24 mouse cellular contexts compared by ENCODE assay signal in the genomic region with DNA sequence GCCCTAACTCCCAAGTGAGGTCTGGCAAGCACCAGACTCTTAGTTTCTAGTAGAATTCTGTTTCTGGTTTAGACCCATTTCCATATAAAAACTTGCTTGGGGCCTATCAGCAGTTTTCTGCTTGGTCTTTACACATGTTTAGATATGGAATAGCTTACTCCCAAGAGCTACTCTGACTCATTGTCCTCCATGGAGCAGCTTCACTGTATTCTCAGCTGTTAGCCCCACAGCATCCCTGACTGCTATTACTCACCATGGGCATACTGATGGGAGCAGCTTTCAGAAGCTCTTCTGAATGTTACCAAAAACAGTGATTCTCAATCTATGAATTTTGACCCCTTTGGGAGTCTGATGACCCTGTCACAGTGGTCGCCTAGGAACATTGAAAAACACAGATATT.
DNase-seq lines count a peak whose midpoint lies in the region; ATAC-seq and TF ChIP-seq lines count a peak whose summit lies in the region.
"Had no signal": no experiment of that assay in that cellular context is flagged by ENCODE, and none has a peak within 500 bp of the region (broad histone marks: within the 10 kb centered on the region; RNA-seq: fewer than 3 reads in every experiment).

No protein-coding gene starts in this region.

- TF ChIP-seq POLR2A in myocyte (IDR thresholded peaks at IDR 0.05; ENCODE audit: insufficient read length, low read depth): no peak

- no peak overlapping the region for H3K27ac ChIP-seq in heart, embryonic 12.5 days (ENCODE audit: poor library complexity, severe bottlenecking)
- no peak overlapping the region for H3K27ac ChIP-seq in hindbrain, postnatal 0 days
- H3K27ac ChIP-seq: embryonic facial prominence, embryonic 13.5 days; embryonic facial prominence, embryonic 15.5 days; forebrain, embryonic 10.5 days; forebrain, embryonic 12.5 days had no signal

- no peaks in the 10 kb centered on the region for H3K27me3 ChIP-seq in C2C12 (ENCODE audit: control insufficient read depth, insufficient read depth, insufficient read length)
- H3K27me3 ChIP-seq in myocyte (ENCODE audit: control insufficient read depth, insufficient read depth, insufficient read length): no peaks in the 10 kb centered on the region
- no peaks in the 10 kb centered on the region for H3K27me3 ChIP-seq in heart, embryonic 12.5 days (replicated peaks)
- no peaks in the 10 kb centered on the region for H3K27me3 ChIP-seq in hindbrain, postnatal 0 days (ENCODE audit: insufficient read depth, low read length)
- H3K27me3 ChIP-seq: embryonic facial prominence, embryonic 13.5 days; embryonic facial prominence, embryonic 15.5 days; forebrain, embryonic 12.5 days; Patski had no signal

- no peaks in the 10 kb centered on the region for H3K79me3 ChIP-seq in C2C12 (ENCODE audit: low read depth)

- no peak for ATAC-seq in heart, embryonic 12.5 days (ENCODE audit: insufficient number of reproducible peaks, low FRiP score)
- no peak for ATAC-seq in hindbrain, postnatal 0 days
- ATAC-seq: activated CD4-positive, CD25-positive, alpha-beta regulatory T cell, adult 4 months; forebrain, embryonic 14.5 days; forebrain, embryonic 16.5 days; Patski had no signal

- H3K4me1 ChIP-seq in heart, embryonic 12.5 days (replicated peaks): no peaks in the 10 kb centered on the region
- H3K4me1 ChIP-seq in hindbrain, postnatal 0 days (ENCODE audit: insufficient read depth, low read length): no peaks in the 10 kb centered on the region
- H3K4me1 ChIP-seq: embryonic facial prominence, embryonic 13.5 days; embryonic facial prominence, embryonic 15.5 days; forebrain, embryonic 10.5 days; forebrain, embryonic 12.5 days had no signal

- H3K79me2 ChIP-seq in C2C12 (ENCODE audit: control insufficient read depth, insufficient read depth) (no peaks in the 10 kb centered on the region), myocyte (ENCODE audit: control insufficient read depth, insufficient read depth) (no peaks in the 10 kb centered on the region)

- no peak overlapping the region for H3K9ac ChIP-seq in heart, embryonic 12.5 days
- no peak overlapping the region for H3K9ac ChIP-seq in hindbrain, postnatal 0 days (replicated peaks; ENCODE audit: low read length)
- H3K9ac ChIP-seq: embryonic facial prominence, embryonic 13.5 days; embryonic facial prominence, embryonic 15.5 days; forebrain, embryonic 12.5 days had no signal

- WGBS in heart, embryonic 12.5 days: 75% methylated on average over 1 of the region's 1 CpGs
- 80% methylated on average over 1 of the region's 1 CpGs for WGBS in hindbrain, postnatal 0 days

- H3ac ChIP-seq in C2C12 (ENCODE audit: control insufficient read depth, insufficient read length, low read depth): no peak overlapping the region
- H3ac ChIP-seq in myocyte (ENCODE audit: control insufficient read depth, insufficient read length): no peak overlapping the region

- H3K4me2 ChIP-seq in myocyte (ENCODE audit: low read depth): no peak overlapping the region
- H3K4me2 ChIP-seq in heart, embryonic 12.5 days: no peak overlapping the region
- H3K4me2 ChIP-seq in hindbrain, postnatal 0 days (ENCODE audit: low read depth, low read length): no peak overlapping the region
- H3K4me2 ChIP-seq: embryonic facial prominence, embryonic 13.5 days; embryonic facial prominence, embryonic 15.5 days; forebrain, embryonic 12.5 days had no signal

- TF ChIP-seq CTCF in C2C12 (IDR thresholded peaks at IDR 0.05; ENCODE audit: control insufficient read depth, insufficient read depth, insufficient read length): no peak
- no peak for TF ChIP-seq CTCF in hindbrain, postnatal 0 days (IDR thresholded peaks at IDR 0.05; ENCODE audit: low read depth)

- H3K4me3 ChIP-seq in C2C12 (ENCODE audit: insufficient read depth, poor library complexity, severe bottlenecking): no peak overlapping the region
- no peak overlapping the region for H3K4me3 ChIP-seq in myocyte
- no peak overlapping the region for H3K4me3 ChIP-seq in heart, embryonic 12.5 days
- no peak overlapping the region for H3K4me3 ChIP-seq in hindbrain, postnatal 0 days (ENCODE audit: low read length)
- H3K4me3 ChIP-seq: embryonic facial prominence, embryonic 13.5 days; embryonic facial prominence, embryonic 15.5 days; erythroblast, embryonic 14.5 days; forebrain, embryonic 10.5 days; forebrain, embryonic 12.5 days had no signal

- no peaks in the 10 kb centered on the region for H3K9me3 ChIP-seq in heart, embryonic 12.5 days (replicated peaks)
- peaks cover 4% of the 10 kb centered on the region; the same call in 1 of the 2 replicates for H3K9me3 ChIP-seq in hindbrain, postnatal 0 days (ENCODE audit: low read length)
- H3K9me3 ChIP-seq: embryonic facial prominence, embryonic 13.5 days; embryonic facial prominence, embryonic 15.5 days; forebrain, embryonic 10.5 days; forebrain, embryonic 12.5 days had no signal

- no peaks in the 10 kb centered on the region for H3K36me3 ChIP-seq in C2C12 (ENCODE audit: control insufficient read depth, insufficient read depth)
- H3K36me3 ChIP-seq in myocyte (ENCODE audit: control insufficient read depth, insufficient read depth): no peaks in the 10 kb centered on the region
- no peaks in the 10 kb centered on the region for H3K36me3 ChIP-seq in heart, embryonic 12.5 days
- H3K36me3 ChIP-seq in hindbrain, postnatal 0 days (ENCODE audit: insufficient read depth, low read length): no peaks in the 10 kb centered on the region
- H3K36me3 ChIP-seq: embryonic facial prominence, embryonic 13.5 days; embryonic facial prominence, embryonic 15.5 days; forebrain, embryonic 10.5 days; forebrain, embryonic 12.5 days had no signal

- peak; percentile 16 for DNase-seq in 3134 (ENCODE audit: extremely low read depth, insufficient read length, low spot score)
- DNase-seq in hindbrain, postnatal 0 days (ENCODE audit: low spot score): no peak
- DNase-seq: adrenal gland, adult 8-10 months; adrenal gland, postnatal 14 days; adrenal gland, postnatal 36 days; B cell, adult 2 months; cerebellum, adult 18-20 months; cerebellum, adult 8-10 months; cerebellum, adult 9-11 months; cerebellum, postnatal 14 days; cerebellum, postnatal 36 days; embryo, embryonic 11 days had no signal

TF ChIP-seq in C2C12, 6 proteins besides CTCF, POLR2A, EP300 and RAD21:
- TF ChIP-seq MYOD1 (IDR thresholded peaks at IDR 0.05; ENCODE audit: control insufficient read depth, insufficient read length, low read depth) (peak; percentile 91), MYOG (IDR thresholded peaks at IDR 0.05; ENCODE audit: control insufficient read depth, extremely low read depth, insufficient read length) (no peak)

TF ChIP-seq in myocyte, 11 proteins besides CTCF, POLR2A, EP300 and RAD21:
- TF ChIP-seq MYOD1 (IDR thresholded peaks at IDR 0.05; ENCODE audit: control insufficient read depth in 1 of 3, insufficient read length in 2 of 3, low read depth in 2 of 3) (peak in 2 of 3 experiments; percentile 41 to 67), CEBPB (IDR thresholded peaks at IDR 0.05; ENCODE audit: insufficient read depth, poor library complexity, severe bottlenecking) (no peak)
